Mouse (Mus musculus) lung, postnatal 0 days (tissue): ENCODE measurements around the gene Gm10134.

Experiments used
- CTCF ChIP-seq: IDR thresholded peaks from 2 replicates; pipeline ENCODE4 v1.5.1; 2016; ENCODE audit warnings: antibody characterized with exemption, mild to moderate bottlenecking
- EP300 ChIP-seq: IDR thresholded peaks from 2 replicates; pipeline ENCODE4 v1.6.1; 2016; ENCODE audit warnings: antibody characterized with exemption, mild to moderate bottlenecking, control low read depth

DNA sequence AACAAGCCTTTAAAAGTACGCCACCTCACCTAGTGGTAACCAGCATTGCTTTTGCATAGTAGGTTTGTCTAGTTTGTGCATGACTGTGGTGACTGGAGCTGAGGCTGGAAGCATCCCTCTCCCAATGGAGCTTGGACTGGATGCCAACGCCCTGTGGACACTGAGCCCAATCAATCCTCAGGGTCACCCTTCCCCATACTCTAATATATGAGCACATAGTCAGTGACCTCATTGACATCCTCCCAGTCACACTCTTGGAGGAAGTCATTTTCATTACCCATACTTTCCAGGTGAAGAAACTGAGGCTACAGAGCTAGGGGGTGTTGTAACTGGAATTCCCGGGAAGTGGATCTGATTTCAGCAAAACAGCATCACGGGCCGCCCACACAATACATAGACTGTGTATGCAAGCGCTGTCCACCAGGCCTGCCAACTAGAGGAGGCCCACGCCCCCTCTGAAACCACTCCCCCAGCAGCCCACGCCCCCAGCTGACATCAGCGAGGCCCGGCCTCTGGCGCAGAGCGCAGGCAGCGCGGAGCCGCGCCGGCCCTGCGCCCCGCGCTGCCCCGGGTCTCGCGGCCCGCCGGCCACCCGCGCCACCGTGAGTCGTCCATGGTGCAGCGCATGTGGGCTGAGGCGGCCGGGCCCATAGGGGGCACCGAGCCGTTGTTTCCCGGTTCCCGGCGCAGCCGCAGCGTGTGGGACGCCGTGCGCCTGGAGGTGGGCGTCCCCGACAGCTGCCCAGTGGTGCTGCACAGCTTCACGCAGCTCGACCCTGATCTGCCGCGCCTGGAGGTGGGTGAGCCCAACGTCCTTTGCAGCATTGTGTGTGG, 27.3 kb downstream of the Gm10134 start:
- peak; percentile 39 for TF ChIP-seq CTCF
- no peak for TF ChIP-seq EP300
